Mouse (Mus musculus) layer of hippocampus, adult 2 months (tissue): ENCODE measurements at regions not wholly inside any gene's neighbourhood (a gene's known extent, or its start where the extent isn't known, plus 50 kb on each side); places are given as distances from the start of the nearest gene placed in this dataset.

Experiments
- DNase-seq, 2 experiments: peaks; one replicate each; pipeline ENCODE4 v3.0.0; 2022; ENCODE audit warnings: low spot score in 2 of 2
- H3K27ac ChIP-seq: fragments of 200-600 bp; 2 replicates; pipeline ENCODE4 v1.8.1; 2022
- H3K4me3 ChIP-seq: fragments of 200-600 bp; 2 replicates; pipeline ENCODE4 v1.8.1; 2022; ENCODE audit warnings: mild to moderate bottlenecking
- CTCF ChIP-seq: fragments of 200-600 bp; conservative IDR thresholded peaks from 2 replicates; pipeline ENCODE4 v1.8.1; 2022; ENCODE audit warnings: antibody characterized with exemption, mild to moderate bottlenecking, moderate library complexity

- H3K4me3 ChIP-seq: no peak overlapping the region
- no peak for TF ChIP-seq CTCF
- no peak for DNase-seq
- H3K27ac ChIP-seq: no peak overlapping the region
Observed at GRCm38 (mm10) chr16:12359116-12359515, 375.2 kb downstream of the Shisa9 start.

GRCm38 (mm10) chr16:12389545-12389944, 405.6 kb downstream of the Shisa9 start:
- no peak for TF ChIP-seq CTCF
- H3K27ac ChIP-seq: no peak overlapping the region
- no peak overlapping the region for H3K4me3 ChIP-seq
- DNase-seq: peak in 1 of 2 experiments; percentile 23

GRCm38 (mm10) chr16:12435697-12436221, 451.8 kb downstream of the Shisa9 start:
- H3K27ac ChIP-seq: no peak overlapping the region
- H3K4me3 ChIP-seq: no peak overlapping the region
- no peak for TF ChIP-seq CTCF
- DNase-seq: no peak

- no peak for DNase-seq
- H3K27ac ChIP-seq: no peak overlapping the region
- no peak overlapping the region for H3K4me3 ChIP-seq
- no peak for TF ChIP-seq CTCF
Observed at GRCm38 (mm10) chr16:12438622-12439021, 454.7 kb downstream of the Shisa9 start.

- no peak overlapping the region for H3K4me3 ChIP-seq
- TF ChIP-seq CTCF: no peak
- peak; percentile 63 to 69 for DNase-seq
- peak overlapping the region; percentile 4; the same call in 1 of the 2 replicates for H3K27ac ChIP-seq
Observed at GRCm38 (mm10) chr16:12454791-12455190, 470.9 kb downstream of the Shisa9 start.
